Mouse (Mus musculus) liver, postnatal 0 days (tissue): Measurements from ENCODE around the gene Tiam1.

Experiments
- CTCF ChIP-seq: sonication (generic); IDR thresholded peaks from 2 replicates; pipeline ENCODE4 v1.5.1; 2016; ENCODE audit warnings: antibody characterized with exemption, low read depth
- EP300 ChIP-seq: IDR thresholded peaks from 2 replicates; pipeline ENCODE4 v1.6.1; 2016; ENCODE audit warnings: antibody characterized with exemption, low read depth, mild to moderate bottlenecking

- TF ChIP-seq EP300 (no peak), CTCF (no peak)
Measured at GRCm38 (mm10) chr16:90137175-90137574, 6.4 kb downstream of the Tiam1 start.
